Mouse (Mus musculus): ENCODE results near the gene Ano6. TPM values are rescaled to one million over a fixed set of nuclear protein-coding genes. Genes with fewer than 3 reads are reported as not detected.
"Not testable (repeated sequence)": the region's sequence is repeated elsewhere in the genome, so short reads cannot be mapped to it uniquely, and the experiment has no call there.

The Ano6 gene
- polyA plus RNA-seq, 1 experiment from 2014 or later = 66.2 TPM

- peak; percentile 45 for DNase-seq (ENCODE audit: low spot score)
- Histone ChIP-seq H3K36me3 (ENCODE audit: control insufficient read depth, insufficient read depth, low read length) (no peaks in the 10 kb centered on the region), H3K27ac (ENCODE audit: low read depth) (no peak overlapping the region), H3K9ac (ENCODE audit: low read length) (no peak overlapping the region), H3K4me2 (ENCODE audit: low read length) (no peak overlapping the region), H3K4me1 (replicated peaks; ENCODE audit: control insufficient read depth, insufficient read depth, low read length) (peaks cover 17% of the 10 kb centered on the region), H3K27me3 (replicated peaks; ENCODE audit: control insufficient read depth, insufficient read depth, low read length) (no peaks in the 10 kb centered on the region), H3K4me3 (ENCODE audit: low read depth, low read length) (no peak overlapping the region), H3K9me3 (ENCODE audit: control insufficient read depth, low read length) (no peaks in the 10 kb centered on the region)
- no peak for ATAC-seq (replicated peaks; ENCODE audit: low FRiP score, low TSS enrichment, low read depth)
- 82% methylated on average over 13 of the region's 13 CpGs for WGBS
Measured at GRCm38 (mm10) chr15:95823383-95824306, 33.0 kb downstream of the Ano6 start.

DNA sequence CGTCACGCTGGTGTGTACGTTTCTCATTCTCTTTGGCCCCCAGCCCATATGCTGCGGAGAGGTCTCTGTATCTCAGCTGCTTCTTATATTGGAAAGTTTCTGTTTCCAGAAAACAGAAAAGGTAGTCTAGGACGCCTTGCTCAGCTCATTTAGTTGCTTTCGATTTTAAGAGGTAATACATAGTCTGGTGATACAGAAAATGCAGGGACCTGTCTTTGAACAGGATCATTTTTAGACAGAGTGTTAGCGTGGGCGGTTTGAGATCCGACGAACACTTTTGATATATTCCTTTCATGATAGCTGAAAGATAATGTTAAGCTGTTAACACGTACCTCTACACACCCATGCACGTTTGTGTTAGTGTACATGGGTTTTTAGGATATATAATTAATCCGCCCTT, 35.9 kb downstream of the Ano6 start:
- ATAC-seq (replicated peaks; ENCODE audit: low FRiP score, low TSS enrichment, low read depth) (no peak), DNase-seq (ENCODE audit: low spot score) (peak; percentile 43)
- H3K9ac ChIP-seq (ENCODE audit: low read length) = no peak overlapping the region
- no peak overlapping the region for H3K27ac ChIP-seq (ENCODE audit: low read depth)
- H3K36me3 ChIP-seq (ENCODE audit: control insufficient read depth, insufficient read depth, low read length) = no peaks in the 10 kb centered on the region
- 82% methylated on average over 13 of the region's 13 CpGs for WGBS
- H3K9me3 ChIP-seq (ENCODE audit: control insufficient read depth, low read length) = no peaks in the 10 kb centered on the region
- no peaks in the 10 kb centered on the region for H3K27me3 ChIP-seq (replicated peaks; ENCODE audit: control insufficient read depth, insufficient read depth, low read length)
- H3K4me3 ChIP-seq (ENCODE audit: low read depth, low read length) = no peak overlapping the region
- H3K4me2 ChIP-seq (ENCODE audit: low read length) = no peak overlapping the region
- peaks cover 37% of the 10 kb centered on the region for H3K4me1 ChIP-seq (replicated peaks; ENCODE audit: control insufficient read depth, insufficient read depth, low read length)

DNA sequence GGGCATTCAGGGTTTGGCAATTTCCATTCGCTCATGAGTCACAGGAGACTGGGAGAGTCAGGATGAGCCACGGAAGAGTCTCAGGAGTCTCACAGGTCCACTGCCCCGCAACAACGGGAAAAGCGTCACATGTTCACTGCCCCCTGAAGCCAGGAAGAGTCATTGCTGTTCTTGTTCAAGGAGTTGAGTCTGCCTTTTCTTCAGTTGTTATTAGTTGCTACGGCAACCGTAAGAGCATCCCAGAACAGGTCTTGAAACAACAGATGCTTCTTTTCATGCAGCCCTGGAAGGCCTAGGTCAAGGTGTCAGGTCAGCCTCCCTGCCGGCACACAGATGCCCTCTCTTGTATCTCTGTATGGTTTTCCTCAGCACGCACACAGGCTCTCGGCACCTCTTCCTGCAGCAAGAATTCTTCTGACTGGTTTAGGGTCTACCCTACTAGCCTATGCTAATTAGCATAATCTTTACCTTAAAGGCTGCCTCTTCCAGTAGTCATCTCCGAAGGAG, 36.9 kb downstream of the Ano6 start:
- H3K4me1 ChIP-seq (replicated peaks; ENCODE audit: control insufficient read depth, insufficient read depth, low read length) = peaks cover 37% of the 10 kb centered on the region
- ATAC-seq (replicated peaks; ENCODE audit: low FRiP score, low TSS enrichment, low read depth) (0 out of 2 replicates have a peak, but pooled peaks have one; percentile 10), DNase-seq (ENCODE audit: low spot score) (peak; percentile 62)
- H3K9ac ChIP-seq (ENCODE audit: low read length) = no peak overlapping the region
- no peaks in the 10 kb centered on the region for H3K36me3 ChIP-seq (ENCODE audit: control insufficient read depth, insufficient read depth, low read length)
- peak overlapping the region; percentile 33 for H3K4me2 ChIP-seq (ENCODE audit: low read length)
- WGBS = 27% methylated on average over 11 of the region's 11 CpGs
- H3K9me3 ChIP-seq (ENCODE audit: control insufficient read depth, low read length) = no peaks in the 10 kb centered on the region
- H3K4me3 ChIP-seq (ENCODE audit: low read depth, low read length) = no peak overlapping the region
- H3K27ac ChIP-seq (ENCODE audit: low read depth) = peak overlapping the region; percentile 70
- H3K27me3 ChIP-seq (replicated peaks; ENCODE audit: control insufficient read depth, insufficient read depth, low read length) = no peaks in the 10 kb centered on the region

- WGBS = 27% methylated on average over 8 of the region's 8 CpGs
- not testable (repeated sequence) for H3K4me3 ChIP-seq (ENCODE audit: low read depth, low read length); H3K36me3 ChIP-seq (ENCODE audit: control insufficient read depth, insufficient read depth, low read length); H3K27me3 ChIP-seq (replicated peaks; ENCODE audit: control insufficient read depth, insufficient read depth, low read length); H3K9ac ChIP-seq (ENCODE audit: low read length); ATAC-seq (replicated peaks; ENCODE audit: low FRiP score, low TSS enrichment, low read depth); H3K9me3 ChIP-seq (ENCODE audit: control insufficient read depth, low read length); DNase-seq (ENCODE audit: low spot score)
- Histone ChIP-seq H3K4me1 (replicated peaks; ENCODE audit: control insufficient read depth, insufficient read depth, low read length) (peaks cover 37% of the 10 kb centered on the region), H3K4me2 (ENCODE audit: low read length) (peak overlapping the region; percentile 33), H3K27ac (ENCODE audit: low read depth) (peak overlapping the region; percentile 70)
Measured at GRCm38 (mm10) chr15:95828018-95828646, 37.5 kb downstream of the Ano6 start.

GRCm38 (mm10) chr15:95828647-95829254, 38.1 kb downstream of the Ano6 start:
- H3K27me3 ChIP-seq (replicated peaks; ENCODE audit: control insufficient read depth, insufficient read depth, low read length) = no peaks in the 10 kb centered on the region
- no peak overlapping the region for H3K9ac ChIP-seq (ENCODE audit: low read length)
- no peaks in the 10 kb centered on the region for H3K9me3 ChIP-seq (ENCODE audit: control insufficient read depth, low read length)
- no peak for DNase-seq (ENCODE audit: low spot score)
- whole genome bisulfite sequencing = 31% methylated on average over 10 of the region's 10 CpGs
- H3K27ac ChIP-seq (ENCODE audit: low read depth) = peak overlapping the region; percentile 34
- peak; percentile 49; the same call in 1 of the 2 replicates for ATAC-seq (replicated peaks; ENCODE audit: low FRiP score, low TSS enrichment, low read depth)
- peak overlapping the region; percentile 8; the same call in 1 of the 2 replicates for H3K4me2 ChIP-seq (ENCODE audit: low read length)
- H3K4me1 ChIP-seq (replicated peaks; ENCODE audit: control insufficient read depth, insufficient read depth, low read length) = peaks cover 37% of the 10 kb centered on the region
- no peak overlapping the region for H3K4me3 ChIP-seq (ENCODE audit: low read depth, low read length)
- no peaks in the 10 kb centered on the region for H3K36me3 ChIP-seq (ENCODE audit: control insufficient read depth, insufficient read depth, low read length)

DNA sequence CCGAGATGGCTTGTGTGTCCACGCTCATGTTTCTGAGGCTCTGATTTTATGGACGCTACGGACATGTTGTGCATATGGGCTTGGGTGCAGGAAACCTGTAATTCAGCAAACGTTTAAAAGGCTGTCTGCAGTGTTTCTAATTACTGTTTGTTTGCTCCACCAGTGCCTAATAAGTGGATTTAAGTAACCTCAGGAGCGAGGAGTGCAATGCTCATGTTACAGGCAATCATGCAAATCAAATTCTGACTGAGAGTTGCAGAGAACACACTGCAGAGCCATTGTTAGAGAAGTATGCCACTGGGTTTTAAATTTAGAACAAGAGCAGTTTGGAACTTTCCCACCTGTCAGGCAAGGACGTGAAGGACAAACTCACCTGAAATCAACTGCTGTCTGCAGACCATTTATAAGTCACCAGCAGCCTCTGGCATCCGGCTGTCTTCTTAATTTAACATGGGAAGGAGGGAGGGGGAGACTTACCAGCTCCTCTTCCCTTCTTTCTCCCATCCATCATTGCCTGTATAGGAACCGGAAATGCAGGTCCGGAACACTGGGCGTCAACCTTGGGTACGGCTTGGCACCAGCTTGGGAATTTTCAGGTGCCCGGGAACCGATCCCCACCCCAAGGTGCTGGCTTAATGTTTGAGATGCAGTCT, 39.0 kb downstream of the Ano6 start:
- Histone ChIP-seq H3K27me3 (replicated peaks; ENCODE audit: control insufficient read depth, insufficient read depth, low read length) (no peaks in the 10 kb centered on the region), H3K36me3 (ENCODE audit: control insufficient read depth, insufficient read depth, low read length) (no peaks in the 10 kb centered on the region), H3K27ac (ENCODE audit: low read depth) (peak overlapping the region; percentile 34; the same call in 1 of the 2 replicates), H3K9ac (ENCODE audit: low read length) (no peak overlapping the region), H3K4me2 (ENCODE audit: low read length) (no peak overlapping the region), H3K4me1 (replicated peaks; ENCODE audit: control insufficient read depth, insufficient read depth, low read length) (peaks cover 37% of the 10 kb centered on the region), H3K9me3 (ENCODE audit: control insufficient read depth, low read length) (no peaks in the 10 kb centered on the region), H3K4me3 (ENCODE audit: low read depth, low read length) (no peak overlapping the region)
- no peak for DNase-seq (ENCODE audit: low spot score)
- no peak for ATAC-seq (replicated peaks; ENCODE audit: low FRiP score, low TSS enrichment, low read depth)
- 52% methylated on average over 14 of the region's 14 CpGs for WGBS

GRCm38 (mm10) chr15:95830206-95830560, 39.5 kb downstream of the Ano6 start:
- H3K4me3 ChIP-seq (ENCODE audit: low read depth, low read length) = no peak overlapping the region
- no peak overlapping the region for H3K27ac ChIP-seq (ENCODE audit: low read depth)
- no peak overlapping the region for H3K4me2 ChIP-seq (ENCODE audit: low read length)
- DNase-seq (ENCODE audit: low spot score) (no peak), ATAC-seq (replicated peaks; ENCODE audit: low FRiP score, low TSS enrichment, low read depth) (no peak)
- H3K9me3 ChIP-seq (ENCODE audit: control insufficient read depth, low read length) = no peaks in the 10 kb centered on the region
- no peaks in the 10 kb centered on the region for H3K27me3 ChIP-seq (replicated peaks; ENCODE audit: control insufficient read depth, insufficient read depth, low read length)
- H3K9ac ChIP-seq (ENCODE audit: low read length) = no peak overlapping the region
- H3K4me1 ChIP-seq (replicated peaks; ENCODE audit: control insufficient read depth, insufficient read depth, low read length) = peaks cover 37% of the 10 kb centered on the region
- H3K36me3 ChIP-seq (ENCODE audit: control insufficient read depth, insufficient read depth, low read length) = no peaks in the 10 kb centered on the region
- 62% methylated on average over 12 of the region's 12 CpGs for WGBS

DNA sequence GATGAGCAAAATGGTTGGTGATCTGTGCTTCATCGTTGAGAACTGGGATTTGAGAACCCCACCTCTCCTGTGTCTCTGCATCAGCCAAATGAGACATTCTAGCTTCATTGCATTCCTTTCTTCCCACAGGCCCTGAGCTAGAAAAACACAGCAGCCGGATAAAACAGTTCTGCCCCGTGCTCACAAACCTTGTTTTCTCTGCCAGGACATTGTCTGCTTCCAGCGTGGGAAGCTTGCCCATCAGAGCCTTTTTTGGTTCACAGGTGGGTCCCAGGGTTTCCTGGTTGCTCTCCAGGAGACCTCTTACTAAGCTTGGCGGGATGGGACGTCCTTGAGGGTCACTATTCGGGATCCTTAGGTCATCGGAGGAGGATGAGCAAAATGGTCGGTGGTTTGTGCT, 42.6 kb downstream of the Ano6 start:
- DNase-seq (ENCODE audit: low spot score) = no peak
- Histone ChIP-seq H3K9me3 (ENCODE audit: control insufficient read depth, low read length) (no peaks in the 10 kb centered on the region), H3K27me3 (replicated peaks; ENCODE audit: control insufficient read depth, insufficient read depth, low read length) (no peaks in the 10 kb centered on the region), H3K4me3 (ENCODE audit: low read depth, low read length) (no peak overlapping the region), H3K9ac (ENCODE audit: low read length) (no peak overlapping the region), H3K36me3 (ENCODE audit: control insufficient read depth, insufficient read depth, low read length) (no peaks in the 10 kb centered on the region), H3K27ac (ENCODE audit: low read depth) (no peak overlapping the region), H3K4me2 (ENCODE audit: low read length) (no peak overlapping the region), H3K4me1 (replicated peaks; ENCODE audit: control insufficient read depth, insufficient read depth, low read length) (peaks cover 47% of the 10 kb centered on the region)
- WGBS = 83% methylated on average over 9 of the region's 9 CpGs
- ATAC-seq (replicated peaks; ENCODE audit: low FRiP score, low TSS enrichment, low read depth) = no peak
